Mouse (Mus musculus) embryo, embryonic 10.5 days (tissue): ENCODE measurements at regions not wholly inside any gene's neighbourhood (a gene's known extent, or its start where the extent isn't known, plus 50 kb on each side); places are given as distances from the start of the nearest gene placed in this dataset.

ENCODE experiments used
- DNase-seq: peaks from one replicate; pipeline ENCODE4 v3.0.0-alpha.2; 2015; ENCODE audit warnings: low spot score

DNA sequence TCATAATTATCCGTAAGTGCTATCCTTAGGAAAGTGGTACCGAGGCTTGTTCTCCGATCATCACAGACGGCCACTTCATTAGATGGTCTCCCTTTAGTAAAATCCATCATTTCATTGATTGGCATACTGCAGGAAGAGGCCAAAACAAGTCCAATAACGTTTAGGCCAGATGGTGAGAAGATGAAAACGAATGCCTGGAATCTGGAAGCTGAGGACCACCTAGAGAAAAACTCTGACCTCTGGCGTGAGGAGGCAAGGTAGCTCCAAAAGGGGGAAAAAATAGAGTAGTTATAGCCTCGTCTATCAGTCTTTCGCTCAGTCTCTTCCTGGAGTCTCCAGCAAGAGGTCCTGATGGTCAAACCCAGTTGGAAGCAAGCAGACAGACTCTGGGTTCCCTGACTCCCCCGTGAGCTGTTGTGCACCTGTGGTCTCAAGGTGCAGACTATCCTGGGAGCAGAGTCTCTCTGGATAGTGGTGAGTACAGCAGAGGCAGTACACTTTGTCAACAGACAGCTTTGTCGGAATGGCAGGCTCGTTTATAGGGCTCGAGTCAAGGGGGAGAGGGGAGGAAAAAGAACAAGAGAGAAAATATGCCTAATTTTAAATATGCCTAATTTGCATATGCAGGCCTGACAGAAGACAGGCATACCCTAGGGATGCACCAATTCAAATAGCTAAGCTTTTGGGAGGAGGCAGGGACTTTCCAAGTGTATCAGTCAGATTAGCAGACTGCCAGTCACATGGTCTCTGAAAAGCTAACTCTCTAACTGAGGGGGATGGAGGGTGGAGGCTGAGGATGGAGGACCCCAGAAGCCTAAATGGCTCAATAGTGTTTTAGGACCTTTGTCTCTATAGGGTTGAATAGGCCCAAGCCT, 73.0 kb upstream of the Atp2b1 start:
- DNase-seq = no peak

DNA sequence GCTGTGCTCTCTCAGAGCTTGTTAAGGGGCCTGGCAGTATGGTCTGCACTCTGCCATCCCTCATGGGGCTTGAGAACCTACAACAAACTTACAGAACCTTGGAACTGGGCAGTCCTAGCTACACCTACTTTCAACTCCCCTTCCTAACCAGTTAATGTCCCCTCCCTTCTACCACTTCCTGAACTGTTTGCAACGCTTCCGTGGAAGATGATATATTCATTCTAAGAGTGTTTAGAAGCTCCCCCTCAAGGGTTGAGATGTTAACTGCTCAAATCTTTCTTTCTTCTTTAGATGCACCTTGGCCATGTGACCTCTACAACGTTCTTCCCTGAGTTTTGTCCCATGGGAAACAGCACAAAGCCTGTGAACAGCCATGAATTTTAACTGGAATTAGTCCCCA, 72.3 kb upstream of the Atp2b1 start:
- DNase-seq = no peak

DNA sequence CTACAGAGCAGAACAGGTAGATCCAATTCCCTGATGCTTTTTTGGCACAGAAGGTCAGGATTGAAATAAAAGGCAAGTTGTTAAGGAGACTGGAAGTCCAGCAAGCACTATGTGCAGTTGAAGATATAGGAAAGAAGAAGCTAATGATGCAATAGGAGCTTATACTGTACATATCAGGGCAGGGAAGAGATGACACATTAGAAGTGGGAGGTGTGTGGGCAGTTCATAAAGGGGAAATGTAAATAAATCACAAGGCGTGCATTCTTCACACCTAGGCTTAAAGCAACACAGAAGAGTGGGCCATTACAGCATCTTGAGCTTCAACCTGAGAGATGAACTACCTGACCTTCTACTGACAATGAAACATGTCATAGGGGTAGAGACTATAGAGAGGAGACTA, 71.5 kb upstream of the Atp2b1 start:
- DNase-seq = no peak

DNA sequence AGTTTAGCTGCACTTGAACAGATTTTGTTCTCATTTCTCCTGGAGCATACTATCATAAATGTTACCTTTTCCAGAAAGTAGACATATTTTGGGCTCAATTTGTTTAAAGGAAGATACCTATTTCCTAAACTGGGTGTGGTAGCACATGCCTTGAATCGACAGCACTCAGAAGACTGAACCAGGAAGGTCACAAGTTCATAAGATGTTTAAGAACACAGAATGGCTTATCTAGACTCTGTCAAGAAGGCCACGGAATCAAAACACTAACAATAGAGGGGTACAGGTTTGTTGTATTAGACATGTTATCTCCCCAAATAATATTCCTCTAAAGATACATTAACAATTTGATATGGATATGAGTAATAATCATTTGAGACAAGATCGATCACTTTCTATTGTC, 64.4 kb upstream of the Atp2b1 start:
- no peak for DNase-seq

DNA sequence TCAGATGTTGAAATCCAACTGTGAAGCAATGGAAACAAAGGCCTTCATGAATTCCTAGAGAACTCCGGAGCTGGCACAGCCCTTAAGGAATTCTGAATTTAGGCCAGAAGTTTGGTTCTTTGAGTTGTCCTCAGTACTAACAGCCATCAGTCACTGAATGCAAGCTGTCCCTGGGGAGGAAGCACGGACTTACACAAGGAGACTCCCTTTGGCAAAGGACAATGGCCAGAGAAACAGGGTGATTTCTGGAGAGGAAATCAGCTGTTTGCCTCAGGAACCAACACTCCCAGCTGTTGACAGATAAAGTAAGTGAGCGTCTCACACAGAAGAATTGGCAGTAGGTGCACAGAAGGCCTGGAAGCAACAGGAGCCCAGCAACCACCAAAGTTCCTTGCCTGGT, 56.8 kb upstream of the Atp2b1 start:
- DNase-seq = peak; percentile 19

DNA sequence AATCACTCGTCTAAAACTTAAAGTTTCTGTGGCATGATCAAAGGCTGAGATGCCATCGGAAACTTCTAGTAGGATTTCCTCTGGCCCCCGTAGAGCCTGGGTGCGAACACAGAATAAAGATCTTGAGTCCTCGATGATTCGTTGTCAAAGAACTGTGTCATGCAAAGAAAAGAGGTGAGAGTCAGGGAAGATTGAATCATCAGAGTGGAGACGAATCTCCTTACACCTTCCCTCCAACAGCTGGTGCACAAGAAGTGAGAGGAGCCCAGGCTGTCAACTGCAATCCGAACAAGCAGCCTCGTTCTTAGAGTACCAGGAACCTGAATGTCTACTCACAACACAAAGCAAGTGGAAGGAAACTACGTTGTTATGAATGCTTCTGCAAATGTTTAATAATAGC, 52.7 kb upstream of the Atp2b1 start:
- DNase-seq = no peak

DNA sequence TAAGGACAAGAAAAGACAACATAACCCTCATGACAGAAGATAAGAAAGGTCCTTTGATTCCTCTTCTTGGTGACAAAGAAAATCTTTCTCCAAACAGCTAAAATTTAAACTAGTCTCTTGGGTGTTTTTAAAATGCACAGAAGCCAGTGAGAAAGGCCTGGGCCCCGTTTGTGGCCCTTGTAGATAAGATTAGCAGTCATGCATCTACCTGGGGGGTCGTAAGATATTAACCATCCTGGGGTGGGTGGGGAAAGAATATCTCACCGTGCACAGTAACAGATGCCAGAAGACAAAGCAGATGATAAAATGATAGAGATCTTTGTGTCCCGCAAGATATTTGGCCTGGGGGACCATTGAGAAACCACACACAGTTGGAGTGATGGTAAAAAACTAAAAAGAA, 51.5 kb upstream of the Atp2b1 start:
- DNase-seq = no peak

DNA sequence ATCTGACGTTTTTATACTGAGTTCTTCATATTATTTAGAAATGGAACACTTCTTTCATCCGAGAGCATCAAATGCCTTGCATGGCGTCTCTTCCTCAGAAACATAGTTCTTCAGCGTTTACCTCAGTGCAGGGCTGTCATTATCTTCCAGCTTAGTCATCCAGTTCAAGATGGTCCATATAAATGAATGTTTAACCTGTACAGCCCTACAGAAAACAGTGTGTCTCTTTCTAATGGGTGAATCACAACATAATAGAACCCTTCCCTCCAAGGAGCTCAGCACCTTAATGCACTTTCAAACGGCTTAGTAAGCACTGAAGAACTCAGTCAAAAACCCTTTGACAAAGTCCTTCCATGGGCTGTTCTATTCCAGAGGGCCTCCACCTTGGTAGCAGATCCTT, 49.8 kb upstream of the Atp2b1 start:
- no peak for DNase-seq
